Mouse (Mus musculus): ENCODE data around the gene Rcbtb1. TPM values are rescaled to one million over a fixed set of nuclear protein-coding genes. Genes with fewer than 3 reads are reported as not detected.

Rcbtb1 gene
- 29.1 and 36.1 TPM in 2 replicates for polyA plus RNA-seq (2015; fragmentation: Nextera tagmentation; extraction: Ambion mirVana)

GRCm38 (mm10) chr14:59200711-59201603 is at the start of gene Rcbtb1:
TSS of gene Rcbtb1 (plus strand) at chr14:59201209.
- H3K9ac ChIP-seq (ENCODE audit: low read depth, low read length) = peak within 1 kb of the TSS; percentile 96
- H3K27ac ChIP-seq (ENCODE audit: low read depth, low read length) = peak within 1 kb of the TSS; percentile 99
- H3K36me3 ChIP-seq (ENCODE audit: control insufficient read depth, insufficient read depth) = no peaks in the 10 kb centered on the region
- H3K4me3 ChIP-seq (ENCODE audit: low read depth, low read length) = peak within 1 kb of the TSS; percentile 88
- no peaks in the 10 kb centered on the region for H3K27me3 ChIP-seq (replicated peaks; ENCODE audit: control insufficient read depth, insufficient read depth, low read length)
- peak; percentile 86 for TF ChIP-seq CTCF (IDR thresholded peaks at IDR 0.05; ENCODE audit: low read depth)
- WGBS = under 1% methylated on average over 91 of the region's 96 CpGs
- peak; percentile 92 for ATAC-seq
- H3K4me2 ChIP-seq (replicated peaks; ENCODE audit: low read depth) = peak within 1 kb of the TSS; percentile 85
- H3K4me1 ChIP-seq (replicated peaks; ENCODE audit: control insufficient read depth, insufficient read depth, low read length) = peaks cover 5% of the 10 kb centered on the region
- H3K9me3 ChIP-seq (ENCODE audit: control insufficient read depth) = no peaks in the 10 kb centered on the region

GRCm38 (mm10) chr14:59155589-59155988 is 45.4 kb upstream of the Rcbtb1 start:
- H3K4me2 ChIP-seq (replicated peaks; ENCODE audit: low read depth) = no peak overlapping the region
- no peak overlapping the region for H3K9ac ChIP-seq (ENCODE audit: low read depth, low read length)
- H3K4me3 ChIP-seq (ENCODE audit: low read depth, low read length) = no peak overlapping the region
- H3K36me3 ChIP-seq (ENCODE audit: control insufficient read depth, insufficient read depth) = no peaks in the 10 kb centered on the region
- ATAC-seq = no peak
- peak; percentile 67 for TF ChIP-seq CTCF (IDR thresholded peaks at IDR 0.05; ENCODE audit: low read depth)
- H3K27ac ChIP-seq (ENCODE audit: low read depth, low read length) = no peak overlapping the region
- no peaks in the 10 kb centered on the region for H3K9me3 ChIP-seq (ENCODE audit: control insufficient read depth)
- no peaks in the 10 kb centered on the region for H3K27me3 ChIP-seq (replicated peaks; ENCODE audit: control insufficient read depth, insufficient read depth, low read length)
- H3K4me1 ChIP-seq (replicated peaks; ENCODE audit: control insufficient read depth, insufficient read depth, low read length) = no peaks in the 10 kb centered on the region
- WGBS = 72% methylated on average over 2 of the region's 2 CpGs

GRCm38 (mm10) chr14:59157016-59157698 is 43.9 kb upstream of the Rcbtb1 start:
- 27% methylated on average over 3 of the region's 3 CpGs for WGBS
- no peak for TF ChIP-seq CTCF (IDR thresholded peaks at IDR 0.05; ENCODE audit: low read depth)
- H3K4me2 ChIP-seq (replicated peaks; ENCODE audit: low read depth) = no peak overlapping the region
- H3K27me3 ChIP-seq (replicated peaks; ENCODE audit: control insufficient read depth, insufficient read depth, low read length) = no peaks in the 10 kb centered on the region
- H3K4me1 ChIP-seq (replicated peaks; ENCODE audit: control insufficient read depth, insufficient read depth, low read length) = no peaks in the 10 kb centered on the region
- peak; percentile 83 for ATAC-seq
- no peak overlapping the region for H3K4me3 ChIP-seq (ENCODE audit: low read depth, low read length)
- H3K9ac ChIP-seq (ENCODE audit: low read depth, low read length) = no peak overlapping the region
- no peaks in the 10 kb centered on the region for H3K9me3 ChIP-seq (ENCODE audit: control insufficient read depth)
- H3K36me3 ChIP-seq (ENCODE audit: control insufficient read depth, insufficient read depth) = no peaks in the 10 kb centered on the region
- no peak overlapping the region for H3K27ac ChIP-seq (ENCODE audit: low read depth, low read length)

- 87% methylated on average over 3 of the region's 3 CpGs for WGBS
- no peak for ATAC-seq
- no peak within 1 kb of the TSS for H3K4me3 ChIP-seq (ENCODE audit: low read depth, low read length)
Measured at GRCm38 (mm10) chr14:59178649-59179048, 22.4 kb upstream of the Rcbtb1 start, which contains the start of gene Gm5142. TSS of gene Gm5142 (minus strand) at chr14:59178749.

GRCm38 (mm10) chr14:59182732-59183131 is 18.3 kb upstream of the Rcbtb1 start:
- no peak overlapping the region for H3K4me2 ChIP-seq (replicated peaks; ENCODE audit: low read depth)
- no peaks in the 10 kb centered on the region for H3K9me3 ChIP-seq (ENCODE audit: control insufficient read depth)
- no peaks in the 10 kb centered on the region for H3K27me3 ChIP-seq (replicated peaks; ENCODE audit: control insufficient read depth, insufficient read depth, low read length)
- H3K27ac ChIP-seq (ENCODE audit: low read depth, low read length) = no peak overlapping the region
- H3K4me1 ChIP-seq (replicated peaks; ENCODE audit: control insufficient read depth, insufficient read depth, low read length) = no peaks in the 10 kb centered on the region
- no peak for ATAC-seq
- H3K4me3 ChIP-seq (ENCODE audit: low read depth, low read length) = no peak overlapping the region
- TF ChIP-seq CTCF (IDR thresholded peaks at IDR 0.05; ENCODE audit: low read depth) = no peak
- H3K36me3 ChIP-seq (ENCODE audit: control insufficient read depth, insufficient read depth) = no peaks in the 10 kb centered on the region
- H3K9ac ChIP-seq (ENCODE audit: low read depth, low read length) = no peak overlapping the region
- 78% methylated on average over 2 of the region's 2 CpGs for WGBS

More at GRCm38 (mm10) chr14:59178649-59179048, 22.4 kb upstream of the Rcbtb1 start, which contains the start of gene Gm5142:
- H3K27ac ChIP-seq (ENCODE audit: low read depth, low read length) = no peak within 1 kb of the TSS
- H3K4me2 ChIP-seq (replicated peaks; ENCODE audit: low read depth) = no peak within 1 kb of the TSS
- no peaks in the 10 kb centered on the region for H3K4me1 ChIP-seq (replicated peaks; ENCODE audit: control insufficient read depth, insufficient read depth, low read length)
- H3K9ac ChIP-seq (ENCODE audit: low read depth, low read length) = no peak within 1 kb of the TSS
- TF ChIP-seq CTCF (IDR thresholded peaks at IDR 0.05; ENCODE audit: low read depth) = no peak
- H3K36me3 ChIP-seq (ENCODE audit: control insufficient read depth, insufficient read depth) = no peaks in the 10 kb centered on the region
- H3K9me3 ChIP-seq (ENCODE audit: control insufficient read depth) = no peaks in the 10 kb centered on the region
- H3K27me3 ChIP-seq (replicated peaks; ENCODE audit: control insufficient read depth, insufficient read depth, low read length) = no peaks in the 10 kb centered on the region

GRCm38 (mm10) chr14:59185514-59185913 is 15.5 kb upstream of the Rcbtb1 start:
- no peaks in the 10 kb centered on the region for H3K36me3 ChIP-seq (ENCODE audit: control insufficient read depth, insufficient read depth)
- no peak overlapping the region for H3K4me2 ChIP-seq (replicated peaks; ENCODE audit: low read depth)
- H3K9ac ChIP-seq (ENCODE audit: low read depth, low read length) = no peak overlapping the region
- ATAC-seq = no peak
- H3K4me3 ChIP-seq (ENCODE audit: low read depth, low read length) = no peak overlapping the region
- H3K9me3 ChIP-seq (ENCODE audit: control insufficient read depth) = no peaks in the 10 kb centered on the region
- H3K27ac ChIP-seq (ENCODE audit: low read depth, low read length) = no peak overlapping the region
- no peak for TF ChIP-seq CTCF (IDR thresholded peaks at IDR 0.05; ENCODE audit: low read depth)
- no peaks in the 10 kb centered on the region for H3K27me3 ChIP-seq (replicated peaks; ENCODE audit: control insufficient read depth, insufficient read depth, low read length)
- H3K4me1 ChIP-seq (replicated peaks; ENCODE audit: control insufficient read depth, insufficient read depth, low read length) = no peaks in the 10 kb centered on the region

Measured in intestine, postnatal 0 days (tissue).